Mouse (Mus musculus) ovary, adult 18-20 months (tissue): ENCODE results near the gene Fam198b.

ENCODE experiments used
- DNase-seq: peaks from one replicate; pipeline ENCODE4 v3.0.0; 2022; ENCODE audit warnings: low spot score, mixed read lengths

The Fam198b gene

DNA sequence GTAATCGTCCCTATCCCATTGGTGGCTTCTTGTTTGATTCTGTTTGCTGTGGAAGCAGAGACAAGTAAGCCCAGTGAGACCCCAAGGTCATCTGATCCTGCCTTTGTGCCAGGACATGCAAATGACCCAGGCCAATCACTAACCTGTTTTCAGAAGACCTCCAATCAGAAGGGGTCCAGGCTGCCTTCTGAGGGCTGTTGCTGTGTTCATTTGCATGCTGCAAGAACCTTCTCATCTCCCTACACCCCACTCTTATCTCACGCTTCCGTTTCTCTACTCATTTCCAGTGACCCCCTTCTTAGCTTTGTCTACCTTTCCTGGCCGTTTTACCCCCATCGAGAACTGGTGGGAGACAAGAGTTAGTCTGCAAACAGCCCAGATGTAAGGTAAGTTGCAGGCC lies at the start of gene Fam198b:
TSS of gene Fam198b (plus strand) at position 229 of the 400 bp plus-strand sequence.
- DNase-seq, result no peak

DNA sequence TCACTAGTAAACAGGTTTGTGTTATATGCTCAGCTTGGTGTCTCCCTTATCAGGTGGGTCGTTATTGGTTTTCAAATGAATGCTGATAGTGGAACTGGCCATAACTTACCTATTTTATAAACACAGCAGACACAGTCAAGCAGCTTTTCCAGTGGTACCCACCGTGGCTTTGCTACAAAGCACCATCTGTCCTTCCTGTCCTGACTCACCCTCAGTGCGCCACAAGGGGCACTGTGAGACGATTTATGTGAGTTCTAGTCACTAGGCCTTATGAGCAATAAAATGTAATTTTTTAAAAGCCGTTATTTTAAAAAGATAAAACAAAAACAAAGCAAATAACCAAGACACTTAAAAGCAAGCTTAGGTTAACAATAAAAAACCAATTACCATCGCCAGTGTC lies 45.6 kb upstream of the Fam198b start:
- no peak for DNase-seq

DNA sequence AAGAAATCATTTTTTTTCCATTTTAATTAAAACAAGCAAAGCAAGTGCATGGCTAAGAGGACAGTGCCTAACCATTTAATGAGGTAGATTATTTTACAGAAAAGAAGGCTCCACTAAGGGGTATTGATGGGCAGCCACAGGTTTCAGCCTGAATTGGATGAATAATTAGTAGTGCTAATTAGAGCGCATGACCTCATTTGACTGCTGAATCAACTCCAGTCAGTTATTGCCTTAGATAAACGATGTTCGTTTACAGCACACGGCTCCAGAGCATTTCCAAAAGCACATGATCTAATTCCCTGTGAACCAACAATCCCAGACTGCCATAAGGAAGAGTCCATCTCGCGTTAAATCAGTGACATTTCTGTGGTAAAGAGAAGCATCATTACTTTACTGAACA lies 42.9 kb upstream of the Fam198b start:
- DNase-seq, result no peak

DNA sequence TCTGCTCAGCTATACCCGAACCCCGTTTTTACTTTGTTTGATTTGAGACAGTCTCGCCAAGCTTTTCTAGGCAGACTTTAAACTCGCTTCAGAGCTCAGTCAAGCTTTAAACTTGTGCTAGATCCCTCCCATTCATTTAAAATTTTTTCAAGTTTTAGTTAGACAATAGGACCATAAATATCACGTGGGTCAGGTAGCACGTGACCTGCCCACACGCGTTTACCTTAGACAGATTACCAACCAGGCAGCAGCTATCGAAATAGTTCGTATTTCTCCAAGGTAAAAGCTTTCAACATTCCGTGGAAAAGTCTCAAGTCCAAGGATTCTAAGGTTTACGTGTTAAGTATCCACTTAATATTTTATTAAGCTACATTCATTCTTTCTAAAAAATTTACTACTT lies 42.2 kb upstream of the Fam198b start:
- peak; percentile 24 for DNase-seq

DNA sequence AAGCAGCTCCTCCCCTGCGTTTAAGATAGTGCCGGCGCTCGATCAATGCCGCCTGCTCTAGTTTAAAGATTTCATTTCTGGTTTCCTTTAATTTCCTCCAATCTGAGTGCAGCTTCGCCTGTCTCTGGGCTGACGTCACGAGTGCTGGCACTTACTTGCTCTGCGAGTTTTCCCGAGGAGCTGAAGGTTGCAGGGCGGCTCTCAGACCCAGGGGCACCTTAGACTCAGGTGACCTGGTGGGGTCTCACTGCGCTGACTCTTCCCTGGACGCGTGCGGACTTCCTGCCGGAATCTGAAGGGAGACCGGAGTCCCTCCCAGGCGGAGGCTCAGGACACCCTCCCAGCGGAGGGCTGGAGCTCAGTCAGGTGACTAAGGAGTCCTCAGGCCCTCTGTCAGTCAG lies 41.7 kb upstream of the Fam198b start:
- peak; percentile 51 for DNase-seq

DNA sequence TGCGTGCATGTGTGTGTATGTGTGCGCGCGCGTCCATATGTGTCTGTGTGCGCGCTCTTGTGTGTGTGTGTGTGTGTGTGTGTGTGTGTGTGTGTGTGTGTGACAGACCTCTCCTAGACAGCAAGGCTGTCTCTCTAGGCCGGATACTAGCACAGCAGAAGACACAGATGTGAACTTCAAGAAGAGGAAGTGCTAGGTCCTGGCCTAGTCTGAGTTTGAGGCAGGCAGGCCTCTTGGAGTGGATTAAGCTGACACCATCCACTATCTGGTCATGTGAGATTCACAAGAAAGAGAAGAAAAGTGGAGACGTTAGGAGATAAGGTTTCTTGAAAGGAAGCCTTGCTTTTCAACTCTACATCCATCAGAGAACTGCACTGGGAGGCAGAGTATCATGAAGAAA lies 40.3 kb upstream of the Fam198b start:
- no peak for DNase-seq

DNA sequence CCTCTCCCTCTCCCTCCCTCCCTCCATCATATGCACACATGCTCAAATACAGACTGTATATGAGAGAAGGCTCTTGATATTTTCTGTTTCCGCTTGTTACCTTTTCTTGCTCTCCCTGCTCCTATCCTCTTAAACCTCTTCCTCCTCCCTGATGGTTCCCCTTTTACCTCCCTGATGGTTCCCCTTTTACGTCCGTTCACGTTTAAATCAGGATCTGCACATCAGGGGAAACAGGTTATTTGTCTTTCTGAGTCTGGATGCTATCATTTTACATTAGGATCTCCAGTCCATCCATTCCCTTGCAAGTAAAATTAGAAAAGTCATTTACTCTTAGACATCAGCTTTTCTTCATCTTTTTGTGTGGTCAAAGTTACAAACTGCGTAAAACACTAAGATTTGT lies 37.7 kb upstream of the Fam198b start:
- DNase-seq, result no peak

DNA sequence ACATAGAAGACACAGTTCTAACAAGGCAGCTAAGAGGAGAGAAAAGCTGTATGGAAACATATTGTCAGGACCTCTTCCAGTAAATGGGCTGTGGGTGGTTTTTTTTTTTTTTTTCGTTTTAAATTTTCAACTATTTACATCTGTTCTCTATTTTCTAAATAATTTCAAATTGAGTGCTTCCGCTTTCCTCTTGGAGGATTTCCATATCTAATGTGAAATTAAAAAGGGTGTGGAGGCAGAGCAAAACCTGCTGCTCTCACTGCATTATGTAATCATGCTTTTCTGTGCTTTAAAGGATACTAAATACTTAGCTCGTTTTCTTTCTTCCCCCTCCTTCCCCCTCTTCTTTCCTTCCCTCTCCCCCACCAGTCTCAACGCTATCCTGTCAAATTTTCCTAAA lies 35.5 kb upstream of the Fam198b start:
- DNase-seq, result no peak

DNA sequence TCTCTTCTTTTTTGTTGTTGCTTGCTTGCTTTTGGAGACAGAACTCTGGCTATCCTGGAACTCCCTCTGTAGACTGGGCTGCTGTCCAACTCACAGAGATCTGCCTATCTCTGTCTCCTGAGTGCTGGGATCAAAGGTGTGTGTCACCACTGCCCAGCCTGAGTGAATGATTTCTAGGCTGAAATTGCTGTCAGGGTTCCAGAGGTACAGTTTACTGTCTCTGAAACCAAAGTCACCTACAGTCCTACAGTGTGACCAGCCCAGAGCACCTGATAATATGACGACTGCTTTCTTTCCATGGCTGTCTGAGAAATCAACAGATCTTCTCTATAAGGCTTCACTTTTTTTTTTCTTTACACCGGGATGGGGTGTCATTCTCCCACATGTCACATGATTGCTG lies 34.7 kb upstream of the Fam198b start:
- DNase-seq, result no peak

DNA sequence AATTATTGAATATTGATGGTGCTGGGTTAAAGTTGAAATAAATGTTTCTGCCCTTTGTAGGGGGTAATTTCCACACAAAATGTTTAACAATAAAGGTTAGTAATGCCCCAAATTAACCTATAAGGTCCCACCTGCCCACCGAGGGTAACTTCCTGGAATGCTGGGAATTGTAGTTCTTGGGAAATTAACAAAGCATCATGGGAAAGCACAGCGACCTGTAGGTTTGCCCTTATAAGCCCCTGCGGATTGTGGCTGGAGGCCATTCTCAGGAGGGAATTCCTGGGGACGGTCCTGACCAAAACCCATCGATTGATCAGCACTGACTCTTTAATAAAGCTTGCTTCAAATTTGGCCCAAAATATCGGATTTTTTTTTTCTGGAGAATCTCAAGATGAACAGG lies 33.7 kb upstream of the Fam198b start:
- DNase-seq, result no peak

DNA sequence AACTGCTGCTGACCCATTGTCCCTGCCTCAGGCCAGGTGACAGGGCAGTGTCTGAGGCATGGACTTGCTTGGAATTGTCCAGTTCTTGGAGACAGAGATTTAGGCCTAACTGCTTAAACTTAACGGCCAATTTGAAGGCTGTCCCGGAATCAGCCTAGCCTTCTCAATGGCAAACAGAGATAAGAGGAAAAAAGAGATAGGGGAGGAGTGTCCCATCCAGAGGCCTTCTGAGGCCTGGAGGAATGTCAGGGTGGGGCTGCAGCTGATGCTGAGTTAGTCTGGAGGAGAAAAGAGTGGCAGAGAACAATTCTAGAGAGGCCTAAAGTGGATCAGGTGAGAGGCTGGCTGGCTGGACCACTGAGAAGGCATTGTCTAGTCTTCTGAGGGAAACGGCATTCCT lies 32.2 kb upstream of the Fam198b start:
- DNase-seq, result peak; percentile 15

DNA sequence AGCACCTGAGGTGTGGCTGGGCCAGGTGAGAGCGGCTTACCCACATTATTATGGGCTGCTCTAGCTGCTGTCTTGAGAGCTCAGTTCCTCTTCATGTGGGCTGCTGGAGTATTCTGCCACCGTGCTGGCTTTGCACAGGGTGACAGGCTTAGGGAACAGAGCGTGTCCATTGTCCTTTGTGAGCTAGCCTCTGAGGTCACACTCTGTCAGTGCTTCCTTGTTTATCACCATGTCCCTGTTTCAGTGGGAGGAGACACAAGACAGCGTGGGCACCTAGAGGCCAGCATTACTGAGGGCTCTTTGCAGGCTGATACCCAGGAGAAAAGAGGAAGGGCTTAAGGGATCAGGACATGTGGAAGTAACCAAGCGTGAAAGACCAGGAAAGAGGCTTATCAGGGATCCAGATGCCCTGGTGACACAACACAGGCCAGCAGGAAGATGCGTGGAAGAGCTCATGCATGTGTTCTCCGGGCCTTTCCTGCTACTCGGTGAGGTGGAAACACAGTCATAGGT lies 31.6 kb upstream of the Fam198b start, which contains the start of gene Tmem144:
TSS of gene Tmem144 (minus strand) at position 120 of the 513 bp plus-strand sequence.
- DNase-seq, result no peak

DNA sequence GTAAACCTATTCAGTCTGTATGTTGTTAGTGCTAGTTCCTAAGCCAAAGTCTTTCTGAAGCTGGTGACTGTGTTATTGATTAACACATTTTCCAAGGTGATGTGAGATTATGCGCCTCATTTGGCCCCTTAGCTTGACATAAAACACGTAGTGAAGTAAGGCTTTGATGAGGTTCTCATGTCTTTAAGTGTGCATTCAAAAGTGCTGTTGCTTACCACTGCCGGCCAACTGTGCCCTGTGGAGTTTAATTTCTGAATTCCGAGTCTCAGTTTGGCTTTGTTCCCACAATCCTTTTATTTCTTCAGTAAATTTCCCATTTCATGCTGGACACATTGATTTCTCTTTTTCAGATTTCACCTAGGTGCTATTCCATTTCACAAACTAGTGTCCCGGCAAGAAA lies 26.6 kb upstream of the Fam198b start:
- DNase-seq, result no peak

DNA sequence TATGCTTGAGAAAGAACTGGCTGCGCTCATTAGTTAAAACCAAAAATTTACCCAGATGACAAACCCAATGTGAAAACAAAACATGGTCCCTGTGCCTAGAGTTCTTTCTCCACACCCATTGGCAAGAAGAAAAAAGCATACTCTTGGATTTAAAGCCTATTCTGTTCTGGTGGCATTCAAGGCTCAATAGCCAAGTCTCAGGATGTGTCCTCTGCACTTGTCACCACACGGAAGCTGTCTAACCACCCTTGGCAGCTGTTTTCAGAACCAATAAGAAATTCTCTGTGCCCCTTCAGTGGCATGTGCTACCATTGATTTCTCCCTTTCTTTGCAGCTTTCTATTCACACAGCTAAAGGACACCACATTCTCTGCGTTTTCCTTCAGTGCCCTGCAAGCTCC lies 26.1 kb upstream of the Fam198b start:
- no peak for DNase-seq

DNA sequence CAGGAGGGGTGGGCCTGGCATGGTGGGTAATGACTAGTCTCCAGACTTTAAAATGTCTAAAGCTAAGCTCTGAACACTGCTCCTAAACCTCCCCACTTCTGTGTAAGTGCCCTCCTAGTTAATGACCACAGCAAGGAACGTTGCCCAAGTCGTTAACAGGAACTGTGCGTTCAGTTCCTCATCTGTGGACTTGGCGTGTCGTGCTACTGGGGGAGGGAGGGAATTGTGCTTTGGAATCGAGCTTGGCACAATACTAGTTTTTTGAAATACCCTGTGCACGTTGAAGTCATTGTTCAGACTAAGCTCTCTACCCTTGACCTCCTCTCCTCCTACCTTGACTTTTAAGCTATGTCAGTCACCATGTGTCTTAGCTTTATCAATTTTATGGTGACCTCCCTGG lies 19.5 kb upstream of the Fam198b start:
- no peak for DNase-seq

DNA sequence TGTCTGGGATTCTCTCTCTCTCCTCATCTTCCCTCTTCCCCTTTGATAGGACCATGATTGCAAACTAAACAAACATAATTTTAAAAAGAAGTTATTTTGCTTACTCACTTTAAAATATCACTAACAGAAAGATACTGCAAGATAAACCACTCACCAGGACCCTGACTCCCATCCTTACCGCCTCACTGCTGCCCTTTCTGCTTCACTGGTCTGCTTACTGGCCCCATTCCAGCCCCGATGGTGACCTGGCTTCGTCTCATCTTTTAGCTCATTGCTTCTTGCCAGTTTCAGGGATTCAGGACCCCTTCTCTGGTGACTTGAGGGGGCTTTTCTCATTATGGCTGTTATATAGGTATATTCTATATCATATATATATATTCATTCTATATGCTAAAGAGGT lies 18.2 kb upstream of the Fam198b start:
- no peak for DNase-seq

DNA sequence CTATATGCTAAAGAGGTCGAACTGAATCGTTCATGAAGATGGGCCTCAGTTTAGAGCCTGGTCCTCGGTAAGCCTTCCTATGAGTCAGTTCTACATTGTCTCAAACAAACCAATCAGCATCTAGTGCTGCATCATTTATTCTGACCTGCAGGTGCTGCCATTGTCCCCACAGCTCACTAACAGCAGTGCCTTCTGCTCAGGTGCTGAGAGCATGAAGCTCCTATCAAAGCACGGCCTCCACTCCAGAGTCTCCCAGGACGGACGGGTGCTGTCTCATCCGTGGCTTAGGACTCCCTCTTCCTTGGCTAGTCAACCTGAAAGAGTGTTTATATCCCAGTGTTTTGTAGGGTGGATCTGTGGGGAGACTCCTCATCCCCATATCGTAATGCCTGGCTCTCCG lies 17.8 kb upstream of the Fam198b start:
- no peak for DNase-seq

DNA sequence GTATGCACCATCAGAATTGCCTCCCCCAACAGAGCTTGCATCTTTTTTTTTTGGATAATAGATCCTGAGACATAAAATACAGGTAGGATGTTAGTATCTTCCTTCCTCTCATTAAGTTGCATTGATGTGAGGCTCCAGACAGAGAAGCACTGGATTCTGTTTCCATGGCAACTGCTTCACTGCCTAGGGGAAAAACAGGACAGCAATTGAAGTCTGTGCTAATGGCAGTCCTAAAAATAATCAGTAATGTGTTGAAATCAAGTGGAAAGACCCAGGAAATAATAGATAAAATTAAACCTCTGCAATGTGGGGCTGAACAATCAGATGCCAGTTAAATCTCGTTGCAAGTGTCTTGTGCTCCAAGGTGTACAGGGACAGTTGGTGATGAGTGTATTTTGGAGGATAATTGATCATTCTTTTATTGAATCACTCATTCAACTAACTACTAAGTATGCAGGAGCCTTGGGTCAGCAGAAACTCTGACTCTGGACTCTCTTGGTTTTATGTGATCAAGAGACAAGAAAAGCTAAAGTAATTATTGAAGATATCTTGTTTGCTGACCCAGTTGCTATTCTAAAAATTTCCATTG lies 17.1 kb upstream of the Fam198b start:
- DNase-seq, result no peak

DNA sequence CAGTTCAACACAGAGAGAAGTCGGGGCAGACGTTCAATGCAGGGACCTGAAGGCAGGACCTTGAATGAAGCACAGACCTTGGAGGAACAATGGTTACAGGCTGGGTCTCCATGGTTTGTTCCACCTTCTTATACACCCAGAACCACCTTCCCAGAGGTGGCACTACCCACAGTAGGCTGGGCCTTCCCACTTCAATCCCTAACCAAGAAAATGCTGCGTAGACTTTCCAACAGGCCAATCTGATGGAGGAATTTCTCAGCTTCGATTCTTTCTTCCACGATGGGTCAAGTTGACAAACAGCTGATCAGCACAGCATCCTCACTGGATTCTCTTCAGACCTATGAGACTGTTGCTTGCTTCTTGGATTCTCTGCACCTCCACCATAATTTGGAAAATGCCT lies 8.9 kb upstream of the Fam198b start:
- no peak for DNase-seq

DNA sequence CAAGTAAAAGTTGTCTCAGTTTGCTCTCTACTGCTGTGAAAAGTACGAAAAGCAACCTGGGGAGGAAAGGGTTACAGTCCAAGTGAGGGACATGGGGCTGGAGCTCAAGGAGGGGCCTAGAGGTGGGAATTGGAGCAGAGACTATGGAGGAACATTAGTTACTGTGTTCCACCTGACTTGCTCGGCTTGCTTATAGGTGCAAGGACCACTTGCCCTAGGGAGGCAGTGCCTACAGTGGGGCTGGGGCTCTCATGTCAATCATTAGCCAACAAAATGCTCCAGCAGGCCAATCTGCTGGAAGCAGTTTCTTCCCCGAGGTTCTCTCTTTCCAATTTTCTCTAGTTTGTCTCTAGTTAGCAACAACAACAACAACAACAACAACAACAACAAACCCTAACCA lies 6.0 kb upstream of the Fam198b start:
- no peak for DNase-seq

DNA sequence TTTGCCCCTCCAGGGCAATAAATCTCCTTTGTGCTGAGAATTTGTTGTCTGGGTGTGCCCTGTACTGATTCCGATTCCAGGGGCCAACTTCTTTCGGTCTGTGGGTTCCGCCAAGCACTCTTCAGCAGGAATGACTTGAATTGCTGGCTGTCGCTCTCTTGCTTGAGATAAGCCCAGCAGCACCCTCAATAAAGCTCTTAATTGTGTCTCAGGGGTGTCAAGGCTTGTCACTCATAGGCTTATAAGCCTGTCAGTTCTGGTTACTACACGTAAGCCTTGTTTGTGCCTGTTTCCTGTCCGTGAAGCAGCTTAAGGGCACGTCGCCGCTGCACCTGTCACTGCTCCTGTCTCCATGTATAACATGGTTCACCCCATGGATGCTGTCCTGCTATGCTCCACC lies 5.1 kb upstream of the Fam198b start:
- DNase-seq, result no peak

DNA sequence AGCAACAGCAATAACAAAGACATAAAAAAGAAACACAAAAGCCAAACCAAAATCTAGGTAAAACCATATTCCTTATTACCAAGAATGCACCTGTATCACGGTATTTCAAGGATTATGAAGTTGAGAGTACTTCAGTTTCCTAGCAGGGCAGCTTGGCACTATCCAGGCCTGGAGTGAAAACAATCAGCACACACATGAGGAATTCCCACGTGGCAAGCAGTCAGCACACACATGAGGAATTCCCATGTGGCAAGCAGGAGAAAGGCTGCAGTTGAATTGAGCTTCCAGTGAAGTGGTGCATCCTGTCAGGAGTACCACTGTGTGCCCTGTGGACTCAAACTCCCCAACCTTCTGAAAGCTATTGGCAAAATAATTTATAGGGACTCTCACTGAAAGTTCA lies 2.7 kb upstream of the Fam198b start:
- DNase-seq, result no peak

DNA sequence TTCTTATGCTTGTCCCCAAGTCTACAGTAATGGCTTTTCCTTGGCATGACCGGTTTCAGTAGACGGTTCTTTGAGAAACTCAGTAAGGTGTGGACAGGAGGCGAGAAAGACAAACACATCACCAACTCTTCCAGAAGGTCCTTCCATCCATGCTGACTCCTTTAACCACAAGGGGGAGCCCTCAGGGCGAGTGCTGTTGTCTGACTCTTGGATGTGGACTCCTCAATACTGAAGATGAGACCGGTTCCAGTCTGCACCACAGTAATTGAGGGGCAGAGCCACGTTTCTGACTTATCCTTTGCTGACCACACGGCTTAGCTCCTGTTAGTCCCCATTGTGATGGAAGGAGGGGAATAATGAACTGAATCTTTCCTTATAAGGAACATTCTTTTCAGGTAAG lies 1.2 kb upstream of the Fam198b start:
- DNase-seq, result peak; percentile 45

DNA sequence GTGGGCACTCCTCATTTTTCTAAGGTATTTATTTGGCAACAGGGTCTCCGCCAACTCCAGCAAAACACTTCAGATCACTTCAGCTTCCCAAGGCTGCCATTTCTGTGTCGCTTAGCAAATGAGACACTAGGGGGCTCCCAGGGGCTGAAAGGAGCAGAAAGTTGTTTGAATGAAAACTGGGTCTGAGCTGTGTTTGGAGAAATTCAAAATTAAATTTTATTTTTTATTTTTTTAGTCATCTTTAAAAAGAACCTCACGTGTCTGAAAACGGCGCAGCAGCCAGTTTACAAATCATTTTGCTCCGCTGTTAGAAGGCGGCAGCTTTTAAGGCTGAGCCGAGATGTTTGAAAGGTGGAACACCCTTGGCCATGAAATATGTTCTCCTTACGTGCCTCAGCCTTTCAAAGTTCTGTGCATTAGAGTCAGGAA lies 442 bp downstream of the Fam198b start:
- peak; percentile 34 for DNase-seq
